Mouse (Mus musculus) C2C12 (cell line): ENCODE data around the gene Meis1.

Source experiments
- CEBPB ChIP-seq: IDR thresholded peaks from one replicate; pipeline ENCODE4 v1.6.1; 2011; ENCODE audit warnings: low read depth, mild to moderate bottlenecking, control low read depth, moderate library complexity
- CTCF ChIP-seq: IDR thresholded peaks from one replicate; pipeline ENCODE4 v1.5.1; 2011; ENCODE audit not compliant: control insufficient read depth, insufficient read depth, insufficient read length
- FOSL1 ChIP-seq: IDR thresholded peaks from one replicate; pipeline ENCODE4 v1.8.0; 2011; ENCODE audit warnings: mild to moderate bottlenecking, low read length; ENCODE audit not compliant: poor library complexity, insufficient read depth, severe bottlenecking
- MYOG ChIP-seq: IDR thresholded peaks from one replicate; pipeline ENCODE4 v1.6.1; 2011; ENCODE audit not compliant: control insufficient read depth, insufficient read length; ENCODE audit errors: extremely low read depth

- TF ChIP-seq CTCF, result no peak
- TF ChIP-seq CEBPB, result no peak
- no peak for TF ChIP-seq FOSL1
- TF ChIP-seq MYOG, result no peak
Measured at GRCm38 (mm10) chr11:19010396-19010811, 8.4 kb downstream of the Meis1 start.
